Mouse (Mus musculus) adrenal gland, postnatal 36 days (tissue): Measurements from ENCODE around the gene Faim2. TPM values are rescaled to one million over a fixed set of nuclear protein-coding genes. Genes with fewer than 3 reads are reported as not detected.

Experiments
- DNase-seq, 2 experiments: peaks; one replicate each; pipeline ENCODE4 v3.0.0; 2021; ENCODE audit warnings: mixed read lengths in 1 of 2
- long read RNA-seq, 2 experiments: library from polyadenylated mRNA; stranded (forward); transcript quantifications; one replicate each; pipeline ENCODE4 v2.0.0; 2021; ENCODE audit warnings: borderline sequencing depth in 2 of 2
- total RNA-seq, 2 experiments: library from RNA; stranded (reverse); gene quantifications; 2 replicates each; pipeline ENCODE4 v1.2.3; 2021

Faim2 gene
- 10 to 100 TPM; 17.8 to 23.5 TPM for total RNA-seq
- long read RNA-seq, experiment 1, full-length matches to known transcripts = 18 of 26 reads
- long read RNA-seq, experiment 1, partial matches to known transcripts = 1 of 26 reads
- long read RNA-seq, experiment 1, other reads (novel, unspliced or antisense) = 7 of 26 reads
- long read RNA-seq, experiment 2, full-length matches to known transcripts = 20 of 24 reads
- long read RNA-seq, experiment 2, partial matches to known transcripts = 0 of 24 reads
- long read RNA-seq, experiment 2, other reads (novel, unspliced or antisense) = 4 of 24 reads

DNA sequence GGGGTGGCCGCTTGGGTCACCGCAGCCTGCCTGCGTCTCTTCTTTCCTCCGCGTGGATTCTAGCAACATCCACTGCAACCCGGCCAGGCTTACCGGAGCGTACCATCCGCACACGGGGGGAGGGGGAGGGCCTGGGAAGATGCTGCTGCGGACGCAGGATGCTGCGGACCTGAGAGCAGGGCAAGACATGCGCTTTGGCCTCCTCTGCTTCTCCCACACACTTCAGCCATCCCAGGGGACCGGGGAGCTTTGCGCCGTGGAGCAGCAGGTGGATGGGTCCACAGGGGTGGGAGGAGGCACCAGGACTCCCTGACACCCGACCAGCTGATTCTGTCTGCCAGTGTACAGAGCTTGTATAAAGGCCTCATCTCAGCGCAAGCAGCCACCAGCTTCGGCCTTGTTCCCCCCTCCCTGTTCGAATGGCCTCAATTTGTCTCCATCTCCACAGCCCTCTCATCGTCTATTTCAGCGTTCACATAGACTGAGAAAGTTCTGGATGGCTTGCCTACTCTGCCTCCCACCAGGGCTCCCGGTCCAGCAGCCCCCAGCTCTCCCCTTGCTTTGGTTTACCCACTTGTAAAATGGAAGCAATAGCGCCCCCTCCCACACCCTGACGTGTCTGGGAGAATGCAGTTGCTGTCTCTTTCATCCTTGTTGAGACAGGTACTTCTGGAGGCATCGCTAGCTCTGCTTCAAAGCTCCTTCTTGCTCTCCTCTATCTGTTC is at the start of gene Faim2:
Gene Faim2 (minus strand): TSS at position 537 of the 725 bp plus-strand sequence.
- no peak for DNase-seq

DNA sequence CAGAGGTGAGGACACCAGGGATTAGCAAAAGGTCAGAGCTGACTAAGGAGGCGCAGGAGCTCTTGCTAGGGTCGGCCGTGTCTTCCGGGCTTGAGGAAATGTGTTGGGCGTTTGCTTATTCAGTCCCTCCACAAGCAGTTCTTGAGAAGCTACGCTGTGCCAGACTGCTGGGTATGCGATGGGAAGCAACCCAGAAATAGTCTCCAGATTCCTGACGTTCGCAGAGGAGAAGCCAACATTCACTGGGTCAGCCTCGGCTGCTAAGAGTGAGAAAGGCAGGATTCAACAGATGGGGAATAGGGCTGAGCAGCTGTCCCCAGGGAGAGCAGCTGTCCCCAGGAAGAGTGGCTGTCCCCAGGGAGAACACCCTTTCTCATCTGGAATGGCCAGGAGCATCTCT is 41.2 kb upstream of the Faim2 start:
- DNase-seq = no peak

- no peak for DNase-seq
These were observed 40.7 kb upstream of the Faim2 start for GRCm38 (mm10) chr15:99568682-99569081.

GRCm38 (mm10) chr15:99567371-99567770 is 39.4 kb upstream of the Faim2 start:
- DNase-seq = no peak

GRCm38 (mm10) chr15:99560246-99560645 is 32.3 kb upstream of the Faim2 start:
- no peak for DNase-seq

GRCm38 (mm10) chr15:99558947-99559346 is 31.0 kb upstream of the Faim2 start:
- DNase-seq = no peak

DNA sequence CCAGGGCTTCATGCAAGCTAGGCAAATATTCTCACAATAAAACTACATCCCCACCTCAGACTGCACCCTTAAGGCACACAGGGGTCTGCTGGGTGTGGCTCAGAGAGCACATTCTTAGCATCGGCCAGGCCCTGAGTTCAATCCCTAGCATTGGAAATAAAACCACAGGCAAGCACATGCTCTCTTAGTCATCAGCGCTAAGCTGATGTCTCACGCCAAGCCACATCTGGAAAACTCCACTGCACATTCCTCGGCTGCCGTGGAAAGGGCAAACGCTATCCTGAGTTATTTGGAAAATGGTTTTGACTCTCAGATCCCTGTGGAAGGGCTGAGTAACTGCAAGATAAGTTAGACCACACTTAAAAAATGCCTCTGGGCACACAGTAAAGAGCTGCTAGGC is 25.8 kb upstream of the Faim2 start:
- DNase-seq = no peak

DNA sequence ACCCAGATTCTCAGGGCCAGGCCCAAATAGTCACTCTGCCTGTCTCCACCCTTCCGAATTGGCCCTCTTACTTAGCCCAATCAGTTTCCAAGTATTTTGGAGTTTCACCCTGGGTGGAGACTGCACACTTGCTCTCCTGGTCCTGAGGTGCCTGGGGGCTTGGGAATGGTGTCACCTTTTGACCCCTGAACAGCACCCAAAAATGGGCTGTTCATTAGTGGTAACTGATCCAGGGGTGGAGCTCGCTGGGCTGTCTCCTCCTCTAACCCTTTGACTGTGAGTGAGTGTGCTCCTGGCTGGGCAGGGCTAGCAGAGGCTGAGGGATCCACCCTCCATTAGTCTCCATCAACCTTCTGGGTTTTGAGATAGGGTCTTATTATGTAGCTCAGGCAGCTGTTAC is 21.9 kb upstream of the Faim2 start:
- DNase-seq = no peak

DNA sequence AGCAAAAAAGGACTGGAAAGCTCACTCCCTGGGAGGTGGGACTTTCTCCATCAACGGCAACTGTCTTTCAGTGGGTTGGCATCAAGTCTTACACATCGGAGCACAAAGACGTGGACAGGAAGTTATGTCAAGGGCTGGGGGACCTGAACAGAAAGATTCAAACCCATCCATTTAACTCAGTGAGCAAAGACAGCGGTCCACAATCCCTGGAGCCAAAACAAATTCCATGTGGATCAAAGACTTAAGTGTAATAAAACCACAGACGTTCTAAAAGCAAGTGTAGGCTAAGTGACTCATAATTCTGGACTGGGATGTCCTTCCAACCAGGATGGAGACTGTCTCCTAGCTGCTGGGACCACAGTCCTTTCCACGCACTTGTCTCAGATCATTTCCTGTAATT is 19.8 kb upstream of the Faim2 start:
- DNase-seq = no peak

DNA sequence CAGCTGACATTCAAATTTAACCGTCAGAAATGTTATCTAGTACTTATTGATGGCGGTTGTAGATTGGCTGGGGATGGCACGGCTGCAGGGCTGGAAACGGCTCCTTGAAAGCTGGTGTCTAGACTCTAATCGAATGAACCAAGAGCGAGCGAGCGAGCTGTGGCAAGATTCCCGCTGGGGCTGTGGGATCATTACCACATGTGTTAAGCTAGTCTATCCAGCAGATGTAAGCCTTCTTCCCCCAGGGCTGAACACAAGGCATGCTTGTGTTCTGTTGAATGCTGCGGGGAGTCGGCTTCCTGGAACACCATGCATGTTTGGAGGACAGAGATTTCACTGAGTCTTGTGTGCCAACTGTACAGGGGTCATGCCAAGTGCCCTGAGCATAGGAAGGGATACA is 18.6 kb upstream of the Faim2 start:
- no peak for DNase-seq

- DNase-seq = no peak
These were observed 16.1 kb upstream of the Faim2 start for GRCm38 (mm10) chr15:99544047-99544446.

DNA sequence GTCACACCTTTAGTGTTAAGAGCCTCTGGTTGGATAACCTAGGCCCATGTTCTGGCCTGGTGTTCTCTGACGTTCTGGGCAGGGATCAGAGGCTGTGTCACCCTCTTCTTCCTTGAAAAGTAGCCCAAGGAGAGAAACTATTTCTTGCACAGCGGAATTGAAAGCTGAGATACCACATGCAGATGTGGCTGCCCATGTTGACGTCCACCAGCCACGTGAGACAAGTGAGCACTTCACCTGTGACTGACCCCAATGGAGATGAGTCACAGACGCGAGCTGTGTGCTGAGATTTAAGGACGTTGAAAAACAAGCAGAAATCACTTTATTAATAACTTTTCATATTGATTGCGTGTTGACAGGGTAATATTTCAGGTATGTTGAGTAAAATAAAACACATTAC is 11.9 kb upstream of the Faim2 start:
- DNase-seq = no peak

GRCm38 (mm10) chr15:99536889-99537862 is 9.2 kb upstream of the Faim2 start:
- peak; percentile 5 to 29 for DNase-seq

- no peak for DNase-seq
These were observed 4.1 kb upstream of the Faim2 start for GRCm38 (mm10) chr15:99532023-99532422.

GRCm38 (mm10) chr15:99531146-99531545 is 3.2 kb upstream of the Faim2 start:
- DNase-seq = no peak

GRCm38 (mm10) chr15:99526681-99527080 is 1.3 kb downstream of the Faim2 start:
- no peak for DNase-seq

DNA sequence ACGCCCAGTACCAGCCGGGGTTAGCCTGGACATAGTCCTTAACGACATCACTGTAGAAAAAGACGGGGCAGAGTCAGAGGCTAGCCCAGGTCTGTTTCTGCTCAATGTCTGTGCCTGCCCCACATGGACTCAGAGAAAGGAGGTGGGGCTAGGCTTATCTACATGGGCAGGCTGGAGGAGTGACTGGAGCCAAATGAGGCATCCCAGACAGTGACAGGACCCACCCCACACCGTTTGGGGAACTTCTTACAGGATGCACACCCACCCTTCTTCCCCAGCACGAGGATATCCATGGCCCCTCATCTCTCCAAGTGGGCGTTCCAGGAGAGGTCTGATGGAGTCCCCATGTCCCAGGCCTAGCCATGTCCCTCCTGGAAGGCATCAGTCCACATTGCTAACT is 7.7 kb downstream of the Faim2 start:
- no peak for DNase-seq

DNA sequence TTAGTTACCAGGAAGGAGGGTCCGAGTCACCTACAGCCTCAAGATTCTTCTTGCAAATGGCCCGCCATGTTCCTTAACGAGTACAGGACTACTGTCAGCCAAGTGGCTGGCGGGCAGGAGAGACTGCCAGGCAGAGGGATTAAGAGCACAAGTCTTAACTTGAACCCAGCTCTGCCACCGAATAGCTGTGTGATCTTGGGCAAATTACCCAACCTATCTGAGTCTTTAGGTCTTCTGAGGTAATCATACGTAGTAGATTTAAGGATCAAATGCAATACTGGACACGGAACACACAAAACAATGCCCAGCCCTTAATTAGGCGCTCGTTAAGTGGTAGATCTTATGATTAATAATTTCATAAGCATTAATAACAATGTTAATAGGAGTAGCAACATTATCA is 8.3 kb downstream of the Faim2 start:
- no peak for DNase-seq

- no peak for DNase-seq
These were observed 10.2 kb downstream of the Faim2 start for GRCm38 (mm10) chr15:99517715-99518114.

DNA sequence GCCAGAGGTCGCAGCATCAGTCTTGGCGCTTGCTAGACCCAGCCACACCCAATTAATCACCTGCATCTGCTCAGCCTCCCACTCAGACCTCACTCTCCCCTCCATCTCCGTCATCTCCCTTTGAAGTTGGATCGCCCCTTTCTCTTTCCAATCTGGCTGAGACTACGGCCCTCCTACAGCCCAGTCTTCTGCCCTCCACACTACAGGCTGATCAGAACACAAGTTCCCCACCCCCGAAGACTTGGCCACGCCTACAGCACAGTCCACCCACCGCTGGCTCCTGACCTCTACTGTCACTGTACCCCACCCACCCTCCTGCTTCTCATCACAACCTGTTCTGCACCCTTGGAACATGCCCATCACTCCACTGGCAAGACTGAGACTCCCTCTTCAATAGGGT is 11.2 kb downstream of the Faim2 start:
- DNase-seq = no peak

GRCm38 (mm10) chr15:99511797-99512525 is 16.0 kb downstream of the Faim2 start:
- DNase-seq = no peak

DNA sequence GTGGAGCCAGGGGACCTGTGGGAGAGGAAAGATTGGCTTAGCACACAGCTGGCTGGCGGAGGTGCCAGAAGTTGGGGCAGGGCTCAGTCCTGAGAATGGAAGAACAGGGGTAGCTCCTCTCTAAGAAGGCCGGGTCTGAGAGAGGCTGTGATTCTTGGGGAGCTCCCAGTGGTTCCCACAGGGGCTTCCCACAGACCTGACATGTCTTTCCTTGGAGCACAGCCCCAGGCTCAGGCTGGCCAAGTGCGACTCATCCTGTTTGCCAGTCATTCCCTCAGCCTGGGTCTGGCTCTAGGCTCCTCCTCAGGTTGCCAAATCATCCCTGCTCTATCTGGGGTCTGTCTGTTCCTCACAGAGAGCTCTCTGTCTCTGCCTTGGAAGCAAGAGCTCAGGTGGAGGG is 17.3 kb downstream of the Faim2 start:
- no peak for DNase-seq
